Mouse (Mus musculus): ENCODE data around the gene Sh3gl3. TPM values are rescaled to one million over a fixed set of nuclear protein-coding genes. Genes with fewer than 3 reads are reported as not detected.

Sh3gl3 gene
- polyA plus RNA-seq, 1 experiment from 2014 or later = 1.4 TPM

DNA sequence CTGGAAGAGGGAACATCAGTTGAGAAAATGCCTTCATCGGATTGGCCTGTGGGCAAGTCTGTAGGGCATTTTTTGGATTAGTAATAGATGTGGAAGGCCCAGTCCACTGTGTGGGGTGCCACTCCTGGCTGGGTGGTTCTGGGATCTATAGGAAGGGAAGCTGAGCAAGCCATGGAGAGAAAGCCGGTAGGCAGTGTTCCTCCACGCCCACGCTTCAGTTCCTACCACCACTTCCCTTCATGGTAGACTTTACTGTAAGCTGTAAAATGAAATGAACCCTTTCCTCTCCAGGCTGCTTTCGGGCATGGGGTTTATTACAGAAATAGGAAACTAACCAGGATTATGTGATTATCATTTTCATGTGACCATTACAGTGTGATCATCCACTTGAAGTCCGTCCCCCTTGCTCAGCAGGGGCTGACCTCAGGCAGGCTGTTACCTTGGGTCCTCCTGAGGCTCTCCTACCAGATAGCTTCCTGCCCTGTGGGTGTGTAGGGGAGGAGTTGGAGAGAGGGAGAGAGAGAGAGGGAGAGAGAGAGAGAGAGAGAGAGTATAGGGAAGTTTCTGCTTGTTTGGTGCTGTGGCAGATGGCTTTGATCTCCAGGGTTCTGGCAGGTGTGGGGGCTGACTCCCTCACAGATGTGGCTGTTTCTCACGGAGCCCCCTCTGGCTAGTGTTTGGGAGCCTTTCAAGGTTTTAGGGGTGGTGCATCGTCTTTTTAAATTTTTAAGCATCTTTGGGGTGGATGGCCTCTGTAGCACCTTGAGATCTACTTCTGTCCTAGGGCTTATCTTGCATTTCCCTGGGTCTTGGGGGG lies 67.0 kb downstream of the Sh3gl3 start:
- 58% methylated on average over 8 of the region's 8 CpGs for WGBS (ENCODE audit: insufficient replicate concordance)
- Histone ChIP-seq H3K4me3 (no peak overlapping the region), H3K9ac (no peak overlapping the region), H3K9me3 (replicated peaks) (peaks cover 5% of the 10 kb centered on the region; the same call in 1 of the 2 replicates), H3K27ac (no peak overlapping the region), H3K4me1 (no peaks in the 10 kb centered on the region), H3K36me3 (no peaks in the 10 kb centered on the region), H3K4me2 (no peak overlapping the region), H3K27me3 (replicated peaks) (no peaks in the 10 kb centered on the region)
- no peak for ATAC-seq

GRCm38 (mm10) chr7:82244701-82245100 lies 71.1 kb downstream of the Sh3gl3 start:
- 66% methylated on average over 3 of the region's 3 CpGs for WGBS (ENCODE audit: insufficient replicate concordance)
- no peak for ATAC-seq

DNA sequence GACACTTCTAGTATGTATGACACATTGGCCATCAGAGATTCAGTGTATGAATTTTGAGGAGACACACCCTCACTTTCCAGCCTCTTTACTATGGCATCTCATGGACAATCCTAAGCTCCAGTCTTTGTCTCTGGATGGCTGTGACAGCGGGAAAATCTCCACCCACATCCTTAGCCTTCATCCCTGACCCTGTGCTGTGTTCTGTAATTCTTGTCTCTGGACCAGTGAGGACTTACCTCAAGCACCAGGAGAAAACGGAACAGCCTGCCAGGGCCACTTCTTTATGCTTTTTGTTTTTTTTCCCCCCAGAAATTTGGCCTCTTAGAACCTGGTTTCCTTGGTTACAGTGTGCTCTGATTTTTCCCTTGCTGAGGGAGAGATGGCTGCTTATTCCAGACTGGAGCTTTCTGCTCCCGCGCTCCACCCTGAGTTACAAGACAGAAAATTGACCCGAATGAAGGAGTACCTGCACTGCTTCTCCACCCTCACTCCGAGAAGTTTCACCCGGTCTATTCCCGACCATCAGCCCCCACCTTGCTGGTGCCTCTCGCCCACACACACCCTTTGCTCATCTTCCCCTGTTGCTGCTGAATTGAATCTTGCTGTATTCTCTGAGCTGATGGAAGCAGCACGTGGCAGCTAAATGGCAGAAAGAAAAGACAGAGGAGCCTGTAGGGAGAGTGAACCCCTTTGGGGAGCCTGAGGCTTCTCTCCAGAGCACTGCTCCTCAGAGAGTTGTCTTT lies 75.5 kb downstream of the Sh3gl3 start:
- no peaks in the 10 kb centered on the region for H3K4me1 ChIP-seq
- H3K36me3 ChIP-seq = no peaks in the 10 kb centered on the region
- 61% methylated on average over 10 of the region's 10 CpGs for WGBS (ENCODE audit: insufficient replicate concordance)
- ATAC-seq = no peak
- no peaks in the 10 kb centered on the region for H3K27me3 ChIP-seq (replicated peaks)
- H3K4me3 ChIP-seq = no peak overlapping the region
- no peak overlapping the region for H3K27ac ChIP-seq
- no peak overlapping the region for H3K4me2 ChIP-seq
- H3K9me3 ChIP-seq (replicated peaks) = no peaks in the 10 kb centered on the region
- no peak overlapping the region for H3K9ac ChIP-seq

More at GRCm38 (mm10) chr7:82244701-82245100, 71.1 kb downstream of the Sh3gl3 start:
- no peak overlapping the region for H3K4me3 ChIP-seq
- no peaks in the 10 kb centered on the region for H3K27me3 ChIP-seq (replicated peaks)
- no peaks in the 10 kb centered on the region for H3K36me3 ChIP-seq
- H3K9ac ChIP-seq = no peak overlapping the region
- no peaks in the 10 kb centered on the region for H3K4me1 ChIP-seq
- no peak overlapping the region for H3K4me2 ChIP-seq
- no peaks in the 10 kb centered on the region for H3K9me3 ChIP-seq (replicated peaks)
- H3K27ac ChIP-seq = no peak overlapping the region

GRCm38 (mm10) chr7:82253309-82253708 lies 79.7 kb downstream of the Sh3gl3 start:
- ATAC-seq = no peak
- no peak overlapping the region for H3K4me2 ChIP-seq
- H3K9me3 ChIP-seq (replicated peaks) = no peaks in the 10 kb centered on the region
- no peaks in the 10 kb centered on the region for H3K36me3 ChIP-seq
- WGBS (ENCODE audit: insufficient replicate concordance) = 50% methylated on average over 1 of the region's 1 CpGs
- no peak overlapping the region for H3K4me3 ChIP-seq
- H3K9ac ChIP-seq = no peak overlapping the region
- H3K27me3 ChIP-seq (replicated peaks) = no peaks in the 10 kb centered on the region
- no peak overlapping the region for H3K27ac ChIP-seq
- no peaks in the 10 kb centered on the region for H3K4me1 ChIP-seq

DNA sequence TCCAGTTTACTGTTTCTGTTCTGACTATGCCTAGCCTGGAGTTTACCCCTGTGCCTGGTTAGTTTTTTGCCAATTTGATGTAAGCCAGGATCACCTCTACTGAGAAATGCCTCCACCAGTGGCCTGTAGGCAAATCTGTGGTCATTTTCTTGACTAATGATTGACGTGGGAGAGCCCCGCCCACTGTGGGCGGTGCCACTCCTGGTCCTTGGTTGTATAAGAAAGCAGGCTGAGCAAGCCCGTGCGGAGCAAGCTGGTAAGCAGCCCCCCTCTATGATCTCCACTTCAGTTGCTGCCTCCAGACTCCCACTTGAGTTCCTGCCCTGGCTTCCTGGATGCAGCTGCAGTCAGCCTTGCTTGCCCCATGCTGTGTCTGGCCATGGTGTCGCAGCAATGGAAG lies 83.3 kb downstream of the Sh3gl3 start:
- Histone ChIP-seq H3K9ac (no peak overlapping the region), H3K4me3 (no peak overlapping the region), H3K4me2 (no peak overlapping the region), H3K4me1 (no peaks in the 10 kb centered on the region), H3K36me3 (no peaks in the 10 kb centered on the region), H3K27ac (no peak overlapping the region), H3K27me3 (replicated peaks) (no peaks in the 10 kb centered on the region), H3K9me3 (replicated peaks) (no peaks in the 10 kb centered on the region)
- ATAC-seq = no peak
- 61% methylated on average over 6 of the region's 6 CpGs for WGBS (ENCODE audit: insufficient replicate concordance)

GRCm38 (mm10) chr7:82257530-82257929 lies 83.9 kb downstream of the Sh3gl3 start:
- WGBS (ENCODE audit: insufficient replicate concordance) = 73% methylated on average over 4 of the region's 4 CpGs

GRCm38 (mm10) chr7:82260210-82260609 lies 86.6 kb downstream of the Sh3gl3 start:
- H3K9me3 ChIP-seq (replicated peaks) = no peaks in the 10 kb centered on the region
- no peaks in the 10 kb centered on the region for H3K4me1 ChIP-seq
- 0 out of 2 replicates have a peak, but pooled peaks cover 4% of the 10 kb centered on the region for H3K27me3 ChIP-seq (replicated peaks)
- ATAC-seq = no peak
- H3K36me3 ChIP-seq = no peaks in the 10 kb centered on the region
- no peak overlapping the region for H3K4me3 ChIP-seq
- WGBS (ENCODE audit: insufficient replicate concordance) = 53% methylated on average over 6 of the region's 6 CpGs
- no peak overlapping the region for H3K4me2 ChIP-seq
- H3K9ac ChIP-seq = no peak overlapping the region
- no peak overlapping the region for H3K27ac ChIP-seq

More at GRCm38 (mm10) chr7:82257530-82257929, 83.9 kb downstream of the Sh3gl3 start:
- Histone ChIP-seq H3K36me3 (no peaks in the 10 kb centered on the region), H3K4me2 (no peak overlapping the region), H3K4me1 (no peaks in the 10 kb centered on the region), H3K9me3 (replicated peaks) (no peaks in the 10 kb centered on the region), H3K4me3 (no peak overlapping the region), H3K9ac (no peak overlapping the region), H3K27ac (no peak overlapping the region), H3K27me3 (replicated peaks) (no peaks in the 10 kb centered on the region)
- ATAC-seq = no peak

DNA sequence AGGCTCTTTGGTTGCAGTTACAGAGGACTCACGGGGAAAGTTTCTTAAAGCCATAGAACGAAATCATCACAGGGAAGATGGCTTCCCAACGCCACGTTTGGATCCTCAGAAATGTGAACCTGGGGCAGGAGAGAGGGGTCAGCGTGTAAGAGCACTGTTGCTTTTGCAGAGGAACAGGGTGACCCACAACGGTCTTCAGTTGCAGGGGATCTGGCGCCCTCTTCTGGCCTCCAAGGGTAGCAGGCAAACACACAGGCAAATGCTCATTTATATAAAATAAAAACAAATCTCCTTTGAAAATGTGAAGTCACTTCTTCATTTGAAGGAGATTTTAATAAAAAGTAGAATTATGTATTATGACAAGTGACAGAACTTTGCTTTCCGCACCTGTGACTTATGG lies 89.5 kb downstream of the Sh3gl3 start:
- Histone ChIP-seq H3K27me3 (replicated peaks) (0 out of 2 replicates have a peak, but pooled peaks cover 4% of the 10 kb centered on the region), H3K27ac (no peak overlapping the region), H3K36me3 (no peaks in the 10 kb centered on the region), H3K4me1 (no peaks in the 10 kb centered on the region), H3K9me3 (replicated peaks) (no peaks in the 10 kb centered on the region), H3K9ac (no peak overlapping the region), H3K4me2 (no peak overlapping the region), H3K4me3 (no peak overlapping the region)
- no peak for ATAC-seq
- WGBS (ENCODE audit: insufficient replicate concordance) = 14% methylated on average over 8 of the region's 8 CpGs

DNA sequence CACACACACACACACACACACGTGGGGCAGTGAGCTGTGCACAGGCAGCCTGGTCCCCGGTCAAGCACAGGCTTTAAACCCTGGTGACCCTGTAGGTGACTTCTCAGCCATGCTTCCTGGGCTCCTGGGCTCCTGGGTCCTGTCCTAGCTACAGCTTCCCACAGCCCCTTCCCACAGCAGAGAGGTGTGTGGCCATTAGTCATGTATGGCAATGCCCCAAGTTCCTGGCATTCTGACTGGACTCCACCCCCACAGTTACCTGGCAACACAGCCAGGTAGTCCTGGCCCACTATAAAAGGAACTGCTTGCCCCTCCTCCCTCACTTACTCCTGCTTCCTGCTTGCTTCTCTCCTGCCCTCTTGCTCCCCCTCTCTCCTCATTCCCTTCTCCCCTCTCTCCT lies 90.5 kb downstream of the Sh3gl3 start:
- H3K4me3 ChIP-seq = no peak overlapping the region
- no peaks in the 10 kb centered on the region for H3K36me3 ChIP-seq
- H3K4me2 ChIP-seq = no peak overlapping the region
- no peak overlapping the region for H3K27ac ChIP-seq
- H3K27me3 ChIP-seq (replicated peaks) = 0 out of 2 replicates have a peak, but pooled peaks cover 4% of the 10 kb centered on the region
- no peaks in the 10 kb centered on the region for H3K9me3 ChIP-seq (replicated peaks)
- no peak for ATAC-seq
- WGBS (ENCODE audit: insufficient replicate concordance) = 46% methylated on average over 2 of the region's 2 CpGs
- H3K9ac ChIP-seq = no peak overlapping the region
- H3K4me1 ChIP-seq = no peaks in the 10 kb centered on the region

GRCm38 (mm10) chr7:82265365-82265764 lies 91.7 kb downstream of the Sh3gl3 start:
- Histone ChIP-seq H3K9me3 (replicated peaks) (no peaks in the 10 kb centered on the region), H3K4me1 (no peaks in the 10 kb centered on the region), H3K27me3 (replicated peaks) (0 out of 2 replicates have a peak, but pooled peaks cover 4% of the 10 kb centered on the region), H3K36me3 (no peaks in the 10 kb centered on the region), H3K4me2 (no peak overlapping the region), H3K9ac (no peak overlapping the region), H3K27ac (no peak overlapping the region), H3K4me3 (no peak overlapping the region)
- no peak for ATAC-seq
- 69% methylated on average over 4 of the region's 4 CpGs for WGBS (ENCODE audit: insufficient replicate concordance)

DNA sequence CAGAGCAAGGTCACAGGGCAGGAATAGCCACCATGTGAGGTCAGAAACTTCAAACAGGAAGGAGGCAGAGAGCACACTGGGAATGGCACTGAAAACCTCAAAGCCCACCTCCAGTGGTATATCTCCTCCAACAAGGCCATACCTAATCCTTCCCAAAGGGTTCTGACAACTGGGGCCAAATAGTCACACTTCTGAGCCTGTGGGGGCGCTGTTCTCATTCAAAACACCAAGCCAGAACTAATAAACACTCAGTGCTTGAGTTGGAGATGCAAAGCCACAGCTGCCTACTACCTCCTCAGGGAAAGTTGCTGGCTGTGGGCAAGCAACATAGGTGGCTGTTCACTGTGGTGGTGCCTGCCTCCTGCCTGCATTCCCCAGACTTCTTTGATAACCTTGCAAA lies 96.3 kb downstream of the Sh3gl3 start:
- H3K4me1 ChIP-seq = no peaks in the 10 kb centered on the region

GRCm38 (mm10) chr7:82271742-82272141 lies 98.1 kb downstream of the Sh3gl3 start:
- no peak for ATAC-seq
- Histone ChIP-seq H3K9ac (no peak overlapping the region), H3K4me2 (no peak overlapping the region), H3K4me1 (no peaks in the 10 kb centered on the region), H3K4me3 (no peak overlapping the region), H3K27me3 (replicated peaks) (no peaks in the 10 kb centered on the region), H3K27ac (no peak overlapping the region), H3K36me3 (no peaks in the 10 kb centered on the region), H3K9me3 (replicated peaks) (no peaks in the 10 kb centered on the region)
- WGBS (ENCODE audit: insufficient replicate concordance) = 65% methylated on average over 5 of the region's 5 CpGs

More for the DNA sequence above, 96.3 kb downstream of the Sh3gl3 start:
- H3K9ac ChIP-seq = no peak overlapping the region
- WGBS (ENCODE audit: insufficient replicate concordance) = 0% methylated on average over 1 of the region's 1 CpGs
- ATAC-seq = no peak
- H3K4me2 ChIP-seq = no peak overlapping the region
- no peak overlapping the region for H3K4me3 ChIP-seq
- H3K9me3 ChIP-seq (replicated peaks) = no peaks in the 10 kb centered on the region
- no peaks in the 10 kb centered on the region for H3K27me3 ChIP-seq (replicated peaks)
- H3K27ac ChIP-seq = no peak overlapping the region
- no peaks in the 10 kb centered on the region for H3K36me3 ChIP-seq

All from liver, embryonic 12.5 days (tissue).